Mouse (Mus musculus) heart, postnatal 0 days (tissue): ENCODE results near the gene Kif13a. TPM values are rescaled to one million over a fixed set of nuclear protein-coding genes. Genes with fewer than 3 reads are reported as not detected.

Experiments used
- ATAC-seq: fragments of 200-750 bp; cut with Nextera tagmentation; 2 replicates; pipeline ENCODE4 v1.8.0; 2017; ENCODE audit warnings: low read depth, moderate number of reproducible peaks, moderate library complexity; ENCODE audit not compliant: insufficient read depth
- DNase-seq: peaks from one replicate; pipeline ENCODE4 v3.0.0-alpha.2; 2016; ENCODE audit warnings: low spot score
- H3K27ac ChIP-seq: fragments of 300-500 bp; sonication (generic); 2 replicates; pipeline ENCODE4 v1.5.1; 2014; ENCODE audit warnings: low read depth, mild to moderate bottlenecking
- H3K27me3 ChIP-seq: fragments of 300-500 bp; sonication (generic); 2 replicates; pipeline ENCODE4 v1.6.1; 2014; ENCODE audit warnings: low read length, mixed read lengths; ENCODE audit not compliant: control insufficient read depth, insufficient read depth
- H3K36me3 ChIP-seq: fragments of 300-500 bp; sonication (generic); replicated peaks from 2 replicates; pipeline ENCODE4 v1.6.1; 2014; ENCODE audit warnings: low read length, mixed read lengths; ENCODE audit not compliant: control insufficient read depth, insufficient read depth
- H3K4me1 ChIP-seq: fragments of 300-500 bp; sonication (generic); 2 replicates; pipeline ENCODE4 v1.6.1; 2014; ENCODE audit warnings: antibody characterized with exemption; ENCODE audit not compliant: control insufficient read depth, insufficient read depth
- H3K4me2 ChIP-seq: fragments of 300-500 bp; sonication (generic); 2 replicates; pipeline ENCODE4 v1.6.1; 2014; ENCODE audit warnings: low read depth, mild to moderate bottlenecking, low read length, moderate library complexity
- H3K4me3 ChIP-seq: fragments of 300-500 bp; sonication (generic); 2 replicates; pipeline ENCODE4 v1.5.1; 2014; ENCODE audit warnings: low read depth, low read length
- H3K9ac ChIP-seq: fragments of 300-500 bp; sonication (generic); replicated peaks from 2 replicates; pipeline ENCODE4 v1.6.1; 2014; ENCODE audit warnings: low read depth, low read length, mixed read lengths
- H3K9me3 ChIP-seq: fragments of 300-500 bp; sonication (generic); replicated peaks from 2 replicates; pipeline ENCODE4 v1.6.1; 2016; ENCODE audit warnings: low read length; ENCODE audit not compliant: control insufficient read depth
- CTCF ChIP-seq: IDR thresholded peaks from 2 replicates; pipeline ENCODE4 v1.5.1; 2016; ENCODE audit warnings: antibody characterized with exemption, control low read depth, low read depth
- EP300 ChIP-seq: IDR thresholded peaks from 2 replicates; pipeline ENCODE4 v1.6.1; 2016; ENCODE audit warnings: antibody characterized with exemption, low read depth
- WGBS: fragments of 180-500 bp; shearing (Covaris S2); extraction: QIAGEN DNeasy Blood & Tissue Kit; methylation state at CpG from one replicate; pipeline ENCODE4 v1.1.7; 2014; 5-methylcytosine and 5-hydroxymethylcytosine counted together
- polyA plus RNA-seq: library from polyadenylated mRNA; unstranded; fragments of >200 nt; fragmentation: Nextera tagmentation; extraction: Ambion mirVana; gene quantifications from 2 replicates; pipeline ENCODE4 v1.2.1, GENCODE M21; 2015
- total RNA-seq: library from RNA; depleted of rRNA; stranded (reverse); fragments of >200 nt; gene quantifications from 2 replicates; pipeline ENCODE4 v1.2.3, GENCODE M21; 2014; ENCODE audit warnings: low replicate concordance

The Kif13a gene
- total and polyA plus RNA-seq, 2 experiments from 2014 or later = 36.7 to 81.8 TPM

DNA sequence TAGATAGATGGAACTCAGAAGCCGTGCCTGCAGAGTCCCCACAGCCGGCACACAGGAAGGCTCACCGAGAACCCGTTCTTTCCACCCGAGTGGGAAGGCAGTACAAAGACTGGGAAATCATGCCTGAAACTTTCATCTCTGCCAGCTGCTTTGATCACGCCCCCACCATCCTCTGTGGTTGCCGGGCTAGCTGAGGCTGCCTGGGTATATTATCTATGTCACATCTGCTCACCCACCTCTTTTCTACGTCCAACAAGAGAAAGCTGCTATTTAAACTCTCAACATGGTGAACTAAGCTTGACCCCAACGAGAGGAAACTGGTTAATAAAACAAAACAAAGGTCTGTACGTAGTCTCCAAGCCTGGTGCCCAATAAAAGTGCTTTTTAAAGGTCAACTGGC lies 149.8 kb downstream of the Kif13a start:
- Histone ChIP-seq H3K4me2 (no peak overlapping the region), H3K9ac (no peak overlapping the region), H3K4me3 (no peak overlapping the region), H3K27me3 (no peaks in the 10 kb centered on the region), H3K4me1 (no peaks in the 10 kb centered on the region), H3K36me3 (peaks cover 84% of the 10 kb centered on the region), H3K9me3 (no peaks in the 10 kb centered on the region), H3K27ac (no peak overlapping the region)
- ATAC-seq = no peak
- TF ChIP-seq CTCF = no peak
- no peak for TF ChIP-seq EP300
- no peak for DNase-seq
- 74% methylated on average over 10 of the region's 10 CpGs for WGBS

- no peak for DNase-seq
- Histone ChIP-seq H3K4me1 (no peaks in the 10 kb centered on the region), H3K4me2 (no peak overlapping the region), H3K4me3 (no peak overlapping the region), H3K9ac (no peak overlapping the region), H3K9me3 (no peaks in the 10 kb centered on the region), H3K27ac (no peak overlapping the region), H3K36me3 (peaks cover 77% of the 10 kb centered on the region), H3K27me3 (no peaks in the 10 kb centered on the region)
- no peak for ATAC-seq
- TF ChIP-seq CTCF = no peak
- TF ChIP-seq EP300 = no peak
- 93% methylated on average over 3 of the region's 3 CpGs for WGBS
Observed at GRCm38 (mm10) chr13:46777461-46777860, 152.2 kb downstream of the Kif13a start.

DNA sequence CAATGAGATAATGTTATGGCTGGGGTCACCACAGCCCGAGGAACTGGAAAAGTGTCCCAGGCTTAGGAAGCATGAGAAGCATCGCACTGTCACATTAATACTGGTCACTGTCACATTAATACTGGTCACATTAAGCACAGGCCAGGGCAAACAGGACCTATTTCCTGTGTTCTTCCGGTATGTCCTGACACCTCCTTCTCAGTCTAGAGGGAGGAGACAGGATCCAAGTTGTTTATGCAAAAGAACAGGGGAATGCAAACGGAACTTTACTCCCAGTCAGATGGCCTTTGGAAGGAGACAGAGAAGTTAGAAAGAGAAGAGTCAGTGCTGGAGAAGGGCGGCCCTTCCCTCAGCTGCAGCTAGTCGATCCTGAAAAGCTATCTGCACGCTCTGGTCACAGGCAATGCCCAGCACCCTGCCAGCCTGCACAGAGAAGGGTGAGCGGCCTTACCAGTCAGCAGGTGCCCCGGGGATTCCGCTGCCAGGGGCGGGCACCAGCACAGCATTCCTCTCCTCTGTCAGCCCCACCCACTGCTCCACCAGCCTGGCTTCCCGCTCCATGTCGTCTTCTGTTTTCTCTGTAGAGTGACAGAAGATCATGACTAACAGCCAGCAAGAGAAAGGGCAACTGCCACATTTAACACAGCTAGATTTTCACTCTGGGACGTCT lies 152.9 kb downstream of the Kif13a start:
- H3K9me3 ChIP-seq = no peaks in the 10 kb centered on the region
- H3K27ac ChIP-seq = no peak overlapping the region
- H3K4me2 ChIP-seq = no peak overlapping the region
- H3K27me3 ChIP-seq = no peaks in the 10 kb centered on the region
- no peaks in the 10 kb centered on the region for H3K4me1 ChIP-seq
- TF ChIP-seq CTCF (no peak), EP300 (no peak)
- WGBS = 64% methylated on average over 14 of the region's 14 CpGs
- H3K36me3 ChIP-seq = peaks cover 83% of the 10 kb centered on the region
- peak; percentile 33; the same call in 1 of the 2 replicates for ATAC-seq
- no peak overlapping the region for H3K4me3 ChIP-seq
- no peak for DNase-seq
- H3K9ac ChIP-seq = no peak overlapping the region

GRCm38 (mm10) chr13:46774998-46775397 lies 154.7 kb downstream of the Kif13a start:
- H3K36me3 ChIP-seq = peaks cover 84% of the 10 kb centered on the region
- no peak overlapping the region for H3K4me3 ChIP-seq
- H3K9me3 ChIP-seq = no peaks in the 10 kb centered on the region
- no peaks in the 10 kb centered on the region for H3K27me3 ChIP-seq
- H3K4me1 ChIP-seq = no peaks in the 10 kb centered on the region
- H3K9ac ChIP-seq = no peak overlapping the region
- no peak overlapping the region for H3K4me2 ChIP-seq
- DNase-seq (no peak), ATAC-seq (no peak)
- 76% methylated on average over 5 of the region's 5 CpGs for WGBS
- H3K27ac ChIP-seq = no peak overlapping the region
- TF ChIP-seq CTCF = no peak
- TF ChIP-seq EP300 = no peak

DNA sequence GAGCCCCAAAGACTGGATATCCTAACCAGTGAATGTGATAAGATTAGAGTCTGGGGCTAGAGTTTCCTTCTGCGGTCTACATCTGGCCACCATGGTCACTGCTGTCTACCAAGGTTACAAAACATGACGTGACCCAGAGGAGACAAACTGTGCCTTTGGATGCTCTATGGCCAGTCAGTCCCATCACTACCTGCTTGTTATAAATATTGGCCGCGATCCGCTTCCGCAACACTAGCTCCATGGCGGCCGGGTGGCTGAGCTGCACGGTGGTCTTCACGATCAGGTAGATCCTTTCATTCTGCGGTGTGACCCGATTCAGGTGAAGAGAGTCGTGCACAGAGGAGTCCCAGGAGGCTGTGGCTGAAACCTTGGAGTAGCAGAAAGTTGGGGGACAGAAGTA lies 157.1 kb downstream of the Kif13a start:
- H3K4me2 ChIP-seq = no peak overlapping the region
- DNase-seq (no peak), ATAC-seq (no peak)
- no peaks in the 10 kb centered on the region for H3K9me3 ChIP-seq
- peaks cover 88% of the 10 kb centered on the region for H3K36me3 ChIP-seq
- TF ChIP-seq CTCF = no peak
- TF ChIP-seq EP300 = no peak
- no peak overlapping the region for H3K27ac ChIP-seq
- no peak overlapping the region for H3K9ac ChIP-seq
- H3K4me1 ChIP-seq = no peaks in the 10 kb centered on the region
- H3K27me3 ChIP-seq = no peaks in the 10 kb centered on the region
- H3K4me3 ChIP-seq = no peak overlapping the region
- WGBS = 97% methylated on average over 13 of the region's 13 CpGs

DNA sequence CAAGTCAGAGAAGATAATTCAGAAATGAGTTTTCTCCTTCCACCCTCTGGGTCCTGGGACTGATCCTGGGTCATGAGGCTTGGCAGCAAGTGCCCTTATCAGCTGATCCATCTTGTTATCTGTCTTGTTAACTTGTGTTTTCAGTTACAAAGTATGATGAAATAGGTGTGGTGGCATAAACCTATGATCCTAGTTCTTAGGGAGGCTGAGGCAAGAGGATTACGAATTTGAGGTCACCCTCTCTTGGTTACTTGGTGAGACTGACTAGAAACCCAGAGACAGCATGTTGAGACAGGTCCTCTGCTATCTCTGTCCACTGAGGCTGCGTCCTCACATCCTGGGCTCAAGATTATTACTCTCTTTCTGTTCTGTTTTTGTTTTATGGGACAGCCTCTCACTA lies 164.3 kb downstream of the Kif13a start:
- Histone ChIP-seq H3K4me3 (no peak overlapping the region), H3K36me3 (peaks cover 90% of the 10 kb centered on the region), H3K9me3 (no peaks in the 10 kb centered on the region), H3K4me2 (no peak overlapping the region), H3K27me3 (no peaks in the 10 kb centered on the region), H3K9ac (no peak overlapping the region), H3K27ac (no peak overlapping the region), H3K4me1 (no peaks in the 10 kb centered on the region)
- no peak for ATAC-seq
- no peak for DNase-seq
- TF ChIP-seq EP300 (no peak), CTCF (no peak)
- WGBS = 89% methylated on average over 2 of the region's 2 CpGs
